Mouse (Mus musculus) neural tube, embryonic 14.5 days (tissue): ENCODE measurements at regions not wholly inside any gene's neighbourhood (a gene's known extent, or its start where the extent isn't known, plus 50 kb on each side); places are given as distances from the start of the nearest gene placed in this dataset.

ENCODE experiments used
- ATAC-seq: fragments of 200-750 bp; cut with Nextera tagmentation; 2 replicates; pipeline ENCODE4 v1.8.0; 2017; ENCODE audit warnings: low read depth, mild to moderate bottlenecking, moderate TSS enrichment, moderate library complexity
- H3K27ac ChIP-seq: fragments of 300-500 bp; sonication (generic); 2 replicates; pipeline ENCODE4 v1.5.1; 2014; ENCODE audit warnings: low read depth, mild to moderate bottlenecking, control low read depth, low read length, moderate library complexity, mixed read lengths
- H3K27me3 ChIP-seq: fragments of 300-500 bp; sonication (generic); 2 replicates; pipeline ENCODE4 v1.6.1; 2014; ENCODE audit warnings: low read length; ENCODE audit not compliant: control insufficient read depth, insufficient read depth
- H3K36me3 ChIP-seq: fragments of 300-500 bp; sonication (generic); 2 replicates; pipeline ENCODE4 v1.6.1; 2014; ENCODE audit warnings: low read length, mixed read lengths; ENCODE audit not compliant: control insufficient read depth, insufficient read depth
- H3K4me1 ChIP-seq: fragments of 300-500 bp; sonication (generic); 2 replicates; pipeline ENCODE4 v1.6.1; 2014; ENCODE audit warnings: low read length; ENCODE audit not compliant: control insufficient read depth, insufficient read depth
- H3K4me2 ChIP-seq: fragments of 300-500 bp; sonication (generic); 2 replicates; pipeline ENCODE4 v1.6.1; 2014; ENCODE audit warnings: mild to moderate bottlenecking, low read depth, low read length, control low read depth
- H3K4me3 ChIP-seq: fragments of 300-500 bp; sonication (generic); 2 replicates; pipeline ENCODE4 v1.5.1; 2014; ENCODE audit warnings: low read depth, low read length, control low read depth, mixed read lengths
- H3K9ac ChIP-seq: fragments of 300-500 bp; sonication (generic); replicated peaks from 2 replicates; pipeline ENCODE4 v1.6.1; 2014; ENCODE audit warnings: low read depth, mild to moderate bottlenecking, control low read depth, low read length, mixed read lengths
- H3K9me3 ChIP-seq: fragments of 300-500 bp; sonication (generic); 2 replicates; pipeline ENCODE4 v1.6.1; 2016; ENCODE audit warnings: low read length; ENCODE audit not compliant: control insufficient read depth
- WGBS: fragments of 180-500 bp; shearing (Covaris S2); extraction: QIAGEN DNeasy Blood & Tissue Kit; methylation state at CpG from one replicate; pipeline ENCODE4 v1.1.7; 2014; 5-methylcytosine and 5-hydroxymethylcytosine counted together

DNA sequence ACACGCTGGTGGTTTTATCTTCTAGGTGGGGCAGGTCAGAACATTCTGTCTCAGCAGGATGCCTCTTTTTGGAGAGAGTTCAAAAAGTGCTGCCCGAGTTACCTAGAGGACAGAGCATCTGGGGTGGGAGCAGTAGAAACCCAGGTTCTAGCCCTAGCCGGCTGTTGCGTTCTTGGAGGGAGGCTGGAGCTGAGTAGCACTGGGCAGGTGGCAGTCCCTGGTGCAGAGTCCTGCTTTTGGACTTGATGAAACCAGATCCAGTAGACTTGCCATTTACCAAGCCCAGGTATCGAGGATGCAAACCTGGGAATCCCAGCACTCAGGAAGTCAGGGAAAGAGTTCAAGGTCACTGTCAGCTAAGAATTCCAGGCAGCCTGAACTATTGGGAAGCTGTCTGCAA is 110.3 kb upstream of the Atp1a1 start:
- no peak overlapping the region for H3K9ac ChIP-seq
- no peaks in the 10 kb centered on the region for H3K27me3 ChIP-seq
- no peak for ATAC-seq
- no peaks in the 10 kb centered on the region for H3K9me3 ChIP-seq
- no peak overlapping the region for H3K4me2 ChIP-seq
- no peaks in the 10 kb centered on the region for H3K36me3 ChIP-seq
- H3K4me3 ChIP-seq: no peak overlapping the region
- H3K27ac ChIP-seq: no peak overlapping the region
- WGBS: 82% methylated on average over 5 of the region's 5 CpGs
- peaks cover 19% of the 10 kb centered on the region for H3K4me1 ChIP-seq

- H3K4me2 ChIP-seq: peak overlapping the region; percentile 7; the same call in 1 of the 2 replicates
- no peaks in the 10 kb centered on the region for H3K9me3 ChIP-seq
- no peak for ATAC-seq
- peaks cover 19% of the 10 kb centered on the region for H3K4me1 ChIP-seq
- H3K9ac ChIP-seq: no peak overlapping the region
- H3K27ac ChIP-seq: no peak overlapping the region
- WGBS: 63% methylated on average over 11 of the region's 11 CpGs
- H3K36me3 ChIP-seq: no peaks in the 10 kb centered on the region
- no peaks in the 10 kb centered on the region for H3K27me3 ChIP-seq
- H3K4me3 ChIP-seq: no peak overlapping the region
These were observed 109.2 kb upstream of the Atp1a1 start for GRCm38 (mm10) chr3:101713669-101714068.

DNA sequence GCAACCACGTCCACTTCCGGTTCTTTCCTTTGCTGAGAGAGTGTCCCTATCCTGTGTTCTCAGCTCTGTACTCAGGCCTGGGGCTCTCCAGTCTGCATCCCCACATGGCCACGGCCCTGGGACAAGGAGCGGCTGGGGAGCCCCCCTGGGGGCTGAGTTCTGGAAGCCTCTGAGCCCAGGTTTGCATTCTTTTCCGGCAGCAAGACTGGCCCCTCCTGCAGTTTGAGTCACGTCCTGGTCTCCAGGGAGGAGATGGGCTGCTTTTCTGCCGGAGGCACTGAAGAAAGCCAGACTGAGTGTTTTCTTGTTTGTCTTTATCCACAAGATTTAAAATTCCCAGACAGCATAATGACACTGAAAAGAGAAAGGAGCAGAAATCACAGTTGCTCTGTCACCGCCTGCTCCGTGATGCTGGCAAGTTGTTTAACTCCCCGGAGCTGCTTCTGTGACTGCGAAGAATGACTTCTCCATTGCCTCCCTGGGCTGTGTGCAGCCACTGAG is 108.7 kb upstream of the Atp1a1 start:
- Histone ChIP-seq H3K4me1 (peaks cover 19% of the 10 kb centered on the region), H3K27ac (peak overlapping the region; percentile 12; the same call in 1 of the 2 replicates), H3K4me2 (peak overlapping the region; percentile 7; the same call in 1 of the 2 replicates), H3K36me3 (no peaks in the 10 kb centered on the region), H3K4me3 (no peak overlapping the region), H3K9ac (no peak overlapping the region), H3K27me3 (no peaks in the 10 kb centered on the region), H3K9me3 (no peaks in the 10 kb centered on the region)
- 21% methylated on average over 11 of the region's 11 CpGs for WGBS
- ATAC-seq: peak; percentile 29; the same call in 1 of the 2 replicates

- no peaks in the 10 kb centered on the region for H3K36me3 ChIP-seq
- no peaks in the 10 kb centered on the region for H3K27me3 ChIP-seq
- no peak overlapping the region for H3K4me2 ChIP-seq
- H3K4me1 ChIP-seq: peaks cover 19% of the 10 kb centered on the region
- 76% methylated on average over 14 of the region's 14 CpGs for WGBS
- ATAC-seq: peak; percentile 13; the same call in 1 of the 2 replicates
- peak overlapping the region; percentile 12; the same call in 1 of the 2 replicates for H3K27ac ChIP-seq
- no peak overlapping the region for H3K4me3 ChIP-seq
- no peak overlapping the region for H3K9ac ChIP-seq
- no peaks in the 10 kb centered on the region for H3K9me3 ChIP-seq
These were observed 108.2 kb upstream of the Atp1a1 start for GRCm38 (mm10) chr3:101712666-101713065.

DNA sequence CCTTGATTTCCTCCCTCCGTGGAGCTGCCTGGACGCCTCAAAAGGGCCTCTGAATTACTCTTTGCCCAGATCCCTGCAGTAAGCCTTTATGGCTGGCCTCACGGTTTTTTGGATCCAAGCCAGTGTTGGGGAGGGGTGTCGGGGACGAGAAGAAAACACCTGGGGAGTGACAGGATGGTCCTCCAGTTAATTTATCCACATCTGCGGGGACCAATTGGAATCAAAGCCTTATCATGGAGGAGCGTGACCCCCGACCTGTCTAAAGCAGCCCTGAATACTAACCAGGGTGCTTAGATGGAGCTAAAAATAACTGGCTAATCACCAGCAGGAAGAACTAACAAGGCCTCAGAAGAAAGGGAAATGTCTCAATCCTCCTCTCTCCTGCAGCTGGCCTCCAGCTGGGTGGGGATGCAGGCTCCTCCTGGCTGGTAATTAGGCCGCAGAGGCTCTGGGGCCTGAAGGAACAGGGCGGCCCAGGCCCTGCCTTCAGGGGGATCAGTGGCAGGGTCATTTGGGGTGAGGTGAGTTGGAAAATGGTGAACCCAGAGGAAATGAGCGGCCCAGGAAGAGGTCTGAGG is 107.2 kb upstream of the Atp1a1 start:
- Histone ChIP-seq H3K9me3 (no peaks in the 10 kb centered on the region), H3K4me3 (no peak overlapping the region), H3K4me1 (peaks cover 19% of the 10 kb centered on the region), H3K9ac (no peak overlapping the region), H3K27me3 (no peaks in the 10 kb centered on the region), H3K36me3 (no peaks in the 10 kb centered on the region), H3K4me2 (no peak overlapping the region), H3K27ac (no peak overlapping the region)
- 11% methylated on average over 11 of the region's 11 CpGs for WGBS
- ATAC-seq: no peak

- H3K27me3 ChIP-seq: no peaks in the 10 kb centered on the region
- H3K4me1 ChIP-seq: peaks cover 19% of the 10 kb centered on the region
- ATAC-seq: no peak
- H3K9ac ChIP-seq: no peak overlapping the region
- H3K9me3 ChIP-seq: no peaks in the 10 kb centered on the region
- H3K4me3 ChIP-seq: no peak overlapping the region
- no peak overlapping the region for H3K4me2 ChIP-seq
- H3K27ac ChIP-seq: no peak overlapping the region
- 74% methylated on average over 12 of the region's 12 CpGs for WGBS
- H3K36me3 ChIP-seq: no peaks in the 10 kb centered on the region
These were observed 105.0 kb upstream of the Atp1a1 start for GRCm38 (mm10) chr3:101709379-101709970.

GRCm38 (mm10) chr3:101708821-101709220 is 104.3 kb upstream of the Atp1a1 start:
- Histone ChIP-seq H3K9me3 (no peaks in the 10 kb centered on the region), H3K36me3 (no peaks in the 10 kb centered on the region), H3K4me1 (peaks cover 19% of the 10 kb centered on the region), H3K9ac (no peak overlapping the region), H3K27me3 (no peaks in the 10 kb centered on the region), H3K4me2 (no peak overlapping the region), H3K27ac (peak overlapping the region; percentile 41; the same call in 1 of the 2 replicates), H3K4me3 (no peak overlapping the region)
- WGBS: 51% methylated on average over 8 of the region's 8 CpGs
- no peak for ATAC-seq

DNA sequence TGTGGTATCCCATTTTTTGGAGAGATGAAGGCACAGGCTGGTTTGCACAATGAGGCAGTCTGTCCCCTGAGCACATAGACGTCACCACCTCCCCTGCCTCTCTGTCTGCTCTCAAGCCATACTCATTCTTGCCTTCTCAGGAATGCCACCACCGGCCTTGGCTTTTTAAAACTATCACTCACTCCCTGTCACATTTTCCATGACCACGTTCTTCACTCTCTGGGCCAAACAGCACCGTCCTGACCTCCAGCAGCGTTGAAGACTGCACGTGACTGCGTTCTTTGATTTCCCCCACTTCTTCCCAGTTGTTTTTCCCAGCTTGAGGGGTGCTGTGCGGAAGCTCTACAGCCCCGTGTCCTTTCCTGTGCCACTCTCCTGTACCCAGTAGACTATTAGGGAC is 100.4 kb upstream of the Atp1a1 start:
- no peak overlapping the region for H3K4me3 ChIP-seq
- no peaks in the 10 kb centered on the region for H3K9me3 ChIP-seq
- H3K27ac ChIP-seq: no peak overlapping the region
- no peak overlapping the region for H3K4me2 ChIP-seq
- ATAC-seq: no peak
- no peaks in the 10 kb centered on the region for H3K36me3 ChIP-seq
- WGBS: 79% methylated on average over 9 of the region's 9 CpGs
- no peak overlapping the region for H3K9ac ChIP-seq
- H3K4me1 ChIP-seq: peaks cover 3% of the 10 kb centered on the region; the same call in 1 of the 2 replicates
- H3K27me3 ChIP-seq: no peaks in the 10 kb centered on the region

DNA sequence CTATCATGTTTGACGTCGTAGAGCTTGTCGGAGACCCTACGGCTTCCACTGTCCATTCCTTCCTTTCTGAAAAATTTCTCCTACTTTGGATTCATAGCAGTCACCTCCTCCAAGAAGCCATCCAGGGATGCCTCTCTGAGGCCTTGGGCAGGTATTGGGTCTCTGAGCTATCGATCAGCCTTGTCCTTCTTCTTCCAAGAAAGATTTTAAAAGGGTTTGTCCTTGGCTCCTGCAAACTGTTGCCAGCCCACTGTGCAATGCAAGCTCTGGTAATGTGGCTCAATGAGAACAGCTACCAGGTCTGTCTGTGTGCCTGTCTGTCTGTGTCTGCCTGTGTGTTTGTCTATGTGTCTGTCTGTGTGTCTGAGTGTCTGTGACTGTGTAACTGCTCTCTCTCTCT is 99.8 kb upstream of the Atp1a1 start:
- Histone ChIP-seq H3K9ac (no peak overlapping the region), H3K4me1 (peaks cover 3% of the 10 kb centered on the region; the same call in 1 of the 2 replicates), H3K27me3 (no peaks in the 10 kb centered on the region), H3K4me2 (no peak overlapping the region), H3K27ac (no peak overlapping the region), H3K4me3 (no peak overlapping the region), H3K9me3 (no peaks in the 10 kb centered on the region), H3K36me3 (no peaks in the 10 kb centered on the region)
- ATAC-seq: no peak
- WGBS: 92% methylated on average over 5 of the region's 5 CpGs
